Mouse (Mus musculus): Measurements from ENCODE around the gene Elk4. TPM values are rescaled to one million over a fixed set of nuclear protein-coding genes. Genes with fewer than 3 reads are reported as not detected.

Gene Elk4
- total RNA-seq, 4 experiments from 2014 or later: 54.1 to 63.5 (median 58.5) TPM

DNA sequence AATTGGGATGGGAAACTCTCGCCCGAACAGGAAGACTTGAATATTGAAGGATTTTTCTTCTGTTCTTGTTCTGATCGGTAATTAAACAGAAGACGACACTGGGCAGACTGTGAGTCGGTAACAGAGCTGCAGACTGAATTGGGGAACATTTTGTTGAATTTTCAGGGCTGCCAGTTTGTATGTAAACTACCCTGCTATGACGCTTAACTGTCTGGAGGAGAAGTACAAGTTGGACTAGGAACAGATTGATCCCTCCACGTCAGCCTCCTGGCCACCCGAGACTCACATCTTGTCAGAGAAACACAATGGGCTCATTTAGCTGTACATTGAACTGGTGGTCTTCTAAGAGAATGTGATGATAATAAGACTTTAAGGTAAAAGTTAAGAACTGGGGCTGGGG, 5.5 kb downstream of the Elk4 start:
- no peak for DNase-seq (ENCODE audit: low spot score in 2 of 2)

DNA sequence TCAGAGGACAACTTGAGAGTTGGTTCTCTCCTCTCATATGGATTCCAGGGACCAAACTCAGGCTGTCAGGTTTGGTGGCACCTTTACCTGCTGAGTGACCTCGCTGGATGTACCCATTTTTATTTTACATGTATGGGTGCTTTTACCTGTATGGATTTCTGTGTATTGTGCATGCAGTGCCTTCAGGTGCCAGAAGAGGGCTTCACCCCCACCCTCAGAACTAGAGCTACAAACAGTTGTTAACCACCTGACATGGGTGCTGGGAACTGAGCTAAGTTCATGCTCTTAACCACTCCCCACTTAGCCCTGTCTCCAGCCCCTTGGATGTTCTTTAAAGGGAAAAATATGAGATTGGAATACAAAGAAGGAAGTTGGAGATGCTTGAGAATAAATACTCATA, 7.4 kb downstream of the Elk4 start:
- DNase-seq (ENCODE audit: low spot score in 2 of 2): no peak

DNA sequence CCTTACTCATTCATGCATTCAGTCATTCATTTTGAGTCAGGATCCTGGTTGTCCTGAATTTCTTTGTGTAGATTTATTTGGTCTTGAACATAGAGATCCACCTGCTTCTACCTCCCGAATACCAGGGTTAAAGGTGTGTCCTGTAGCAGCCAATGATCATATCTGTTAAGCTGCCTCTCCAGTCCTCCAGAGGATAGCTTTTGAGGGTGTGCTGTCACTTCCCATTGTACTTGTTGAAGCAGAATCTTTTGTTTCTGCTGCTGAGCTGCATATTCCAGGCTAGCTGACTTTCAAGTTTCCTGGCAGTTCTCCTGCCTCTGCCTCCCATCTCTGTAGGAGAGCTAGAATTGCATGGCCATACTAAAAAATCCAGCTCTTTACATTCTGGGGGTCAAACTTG, 9.3 kb downstream of the Elk4 start:
- no peak for DNase-seq (ENCODE audit: low spot score in 2 of 2)

DNA sequence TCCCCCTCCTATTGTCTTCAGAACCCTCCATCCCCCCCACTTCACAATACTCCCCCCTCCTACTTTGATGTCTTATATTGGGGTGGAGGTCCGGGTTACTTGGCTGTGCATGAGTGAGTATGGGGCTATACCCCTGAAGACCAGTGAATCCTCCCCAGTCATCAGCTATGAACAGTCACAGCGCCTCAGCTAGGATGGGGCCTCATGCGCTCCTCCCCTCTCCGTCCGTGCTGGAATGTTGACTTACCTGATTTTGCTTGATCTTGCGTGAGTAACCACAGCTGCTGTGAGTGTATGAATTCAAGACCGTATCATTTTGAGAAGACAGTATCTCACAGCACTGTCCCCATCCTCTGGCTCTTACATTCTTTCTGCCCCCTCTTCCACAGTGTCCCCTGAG, 12.5 kb downstream of the Elk4 start:
- no peak for DNase-seq (ENCODE audit: low spot score in 2 of 2)

DNA sequence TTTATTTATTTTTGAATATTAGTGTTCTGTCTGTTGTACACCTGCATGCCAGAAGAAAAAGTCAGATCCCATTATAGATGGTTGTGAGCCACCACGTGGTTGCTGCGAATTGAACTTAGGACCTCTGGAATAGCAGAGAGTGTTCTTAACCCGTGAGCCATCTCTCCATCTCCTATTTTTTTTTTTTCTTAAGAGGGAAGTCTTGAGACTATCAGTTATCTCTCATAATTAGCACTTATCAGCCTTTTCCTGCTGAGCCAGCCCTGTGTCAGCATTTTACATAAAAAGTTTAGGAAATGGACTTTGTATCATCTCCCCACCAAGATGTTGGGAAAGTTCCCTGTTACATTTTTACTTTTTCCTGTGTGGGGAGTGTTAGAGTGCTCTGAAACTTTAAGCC, 14.7 kb downstream of the Elk4 start:
- DNase-seq (ENCODE audit: low spot score in 2 of 2): no peak

DNA sequence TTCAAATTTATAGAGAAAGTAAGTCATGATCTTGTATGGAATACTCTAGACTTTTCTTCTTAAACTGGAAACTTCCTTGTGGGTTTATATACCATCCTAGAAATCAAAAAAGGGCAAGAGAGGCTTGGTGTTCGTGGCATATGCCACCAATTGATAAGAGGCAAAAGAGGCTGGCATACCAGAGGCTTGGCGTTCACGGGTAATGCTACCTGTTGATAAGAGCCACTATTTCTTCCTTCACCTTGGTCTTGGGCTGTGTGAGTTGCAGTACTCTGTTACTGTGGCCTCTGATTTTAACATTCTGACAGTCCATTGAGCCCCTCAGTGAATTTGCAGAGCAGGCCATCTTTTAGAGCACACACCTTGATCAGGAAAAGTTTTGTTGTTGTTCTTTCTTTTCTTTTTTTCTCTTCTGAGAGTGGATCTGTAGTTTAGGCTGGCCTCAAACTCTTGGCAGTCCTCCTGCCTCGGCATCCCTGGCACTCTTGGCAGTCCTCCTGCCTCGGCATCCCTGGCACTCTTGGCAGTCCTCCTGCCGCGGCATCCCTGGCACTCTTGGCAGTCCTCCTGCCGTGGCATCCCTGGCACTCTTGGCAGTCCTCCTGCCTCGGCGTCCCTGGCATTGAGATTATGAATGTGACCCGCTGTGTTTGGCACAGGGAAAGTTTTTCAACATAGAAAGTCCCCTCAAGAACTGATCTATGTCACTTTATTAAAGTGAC, 19.7 kb downstream of the Elk4 start:
- DNase-seq (ENCODE audit: low spot score in 2 of 2): no peak

DNA sequence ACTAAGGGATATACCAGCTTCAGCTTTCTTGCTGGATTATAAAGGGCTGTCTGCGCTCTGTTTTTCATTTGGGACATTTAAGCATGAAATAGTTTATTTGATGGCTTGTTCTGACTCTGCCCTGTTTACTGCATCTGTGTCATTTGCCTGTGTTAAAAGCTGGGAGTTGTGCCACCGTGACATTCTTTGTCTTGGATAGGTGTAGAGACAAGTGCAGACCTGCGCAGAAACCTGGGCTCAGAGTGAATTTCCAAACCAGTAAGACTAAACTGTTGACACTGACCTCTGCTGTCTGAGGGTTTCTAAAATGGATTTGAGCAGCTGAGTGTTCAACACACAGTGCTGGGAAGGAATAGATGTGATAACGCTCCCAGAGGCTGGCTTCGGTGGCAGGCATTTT, 20.6 kb downstream of the Elk4 start:
- no peak for DNase-seq (ENCODE audit: low spot score in 2 of 2)

DNA sequence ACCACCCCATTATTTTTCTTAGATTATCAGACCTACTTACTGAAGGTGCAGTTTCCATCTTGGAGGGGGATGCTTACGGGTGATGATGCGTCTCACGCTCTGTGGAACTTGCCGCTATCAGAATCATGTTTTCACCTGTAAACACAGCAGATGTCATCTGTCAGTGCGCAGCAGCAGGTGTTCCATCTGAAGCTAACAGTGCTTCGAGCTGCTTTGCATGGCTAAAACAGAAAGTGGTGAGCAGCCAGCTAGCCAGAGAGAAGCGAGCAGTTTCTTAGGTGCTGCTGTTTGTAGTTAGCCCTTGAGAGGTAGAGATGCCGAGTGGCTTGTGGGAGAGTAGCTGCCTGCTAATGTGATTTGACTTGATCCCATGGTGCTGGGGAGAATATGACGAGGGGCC, 21.0 kb downstream of the Elk4 start:
- DNase-seq (ENCODE audit: low spot score in 2 of 2): no peak

DNA sequence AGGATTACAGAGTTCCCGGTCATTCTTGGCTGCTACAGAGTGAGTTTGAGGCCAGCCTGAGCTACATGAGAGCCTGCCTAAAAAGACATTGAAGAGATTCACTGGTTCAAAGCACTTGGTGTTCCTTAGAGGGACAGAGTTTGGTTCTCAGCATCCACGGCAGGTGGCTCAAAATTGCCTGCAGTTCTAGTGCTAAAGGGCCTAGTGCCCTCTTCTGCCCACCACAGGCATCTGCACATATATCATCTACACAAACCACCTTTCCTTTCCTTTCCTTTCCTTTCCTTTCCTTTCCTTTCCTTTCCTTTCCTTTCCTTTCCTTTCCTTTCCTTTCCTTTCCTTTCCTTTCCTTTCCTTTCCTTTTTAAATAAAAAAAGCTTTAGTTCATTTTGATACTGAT, 23.2 kb downstream of the Elk4 start:
- no peak for DNase-seq (ENCODE audit: low spot score in 2 of 2)

DNA sequence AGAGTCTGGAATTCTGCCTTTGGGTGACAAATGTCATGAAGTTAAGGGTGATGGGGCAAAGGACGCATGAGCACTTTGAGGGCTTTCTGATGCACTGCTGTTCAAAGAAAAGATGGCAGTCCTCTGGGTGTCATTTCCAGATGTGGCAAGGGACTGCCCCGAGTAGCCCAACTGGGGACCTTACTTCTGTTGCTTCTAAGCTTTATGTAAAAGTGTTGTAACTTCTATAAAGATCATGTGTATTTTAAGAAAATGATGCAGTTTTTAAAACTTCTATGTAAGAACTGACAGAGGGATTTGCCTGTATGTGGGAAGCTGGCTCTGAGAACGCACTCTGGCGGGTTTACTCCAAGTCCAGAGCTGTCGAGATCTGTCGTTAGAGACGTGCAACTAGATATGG, 24.8 kb downstream of the Elk4 start:
- DNase-seq (ENCODE audit: low spot score in 2 of 2): no peak

DNA sequence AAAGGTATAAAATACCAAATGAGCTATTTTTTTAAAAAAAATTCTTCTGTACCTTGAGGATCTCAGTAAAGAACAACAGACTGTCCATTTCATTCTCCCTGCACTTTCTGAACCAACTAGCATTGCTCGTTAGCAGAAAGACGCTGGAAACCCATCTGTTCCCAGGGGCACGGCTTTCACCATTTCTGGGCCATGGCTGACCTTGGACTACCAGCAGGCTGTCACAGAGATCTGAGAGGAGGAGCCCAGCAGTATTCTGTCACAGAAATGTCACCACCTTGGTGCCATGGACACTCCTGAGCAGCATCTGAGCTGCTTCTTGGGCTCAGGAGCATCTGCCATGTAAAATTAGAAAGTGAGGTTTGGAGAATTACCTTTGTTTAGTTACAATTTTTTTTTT, 30.3 kb downstream of the Elk4 start:
- no peak for DNase-seq (ENCODE audit: low spot score in 2 of 2)

DNA sequence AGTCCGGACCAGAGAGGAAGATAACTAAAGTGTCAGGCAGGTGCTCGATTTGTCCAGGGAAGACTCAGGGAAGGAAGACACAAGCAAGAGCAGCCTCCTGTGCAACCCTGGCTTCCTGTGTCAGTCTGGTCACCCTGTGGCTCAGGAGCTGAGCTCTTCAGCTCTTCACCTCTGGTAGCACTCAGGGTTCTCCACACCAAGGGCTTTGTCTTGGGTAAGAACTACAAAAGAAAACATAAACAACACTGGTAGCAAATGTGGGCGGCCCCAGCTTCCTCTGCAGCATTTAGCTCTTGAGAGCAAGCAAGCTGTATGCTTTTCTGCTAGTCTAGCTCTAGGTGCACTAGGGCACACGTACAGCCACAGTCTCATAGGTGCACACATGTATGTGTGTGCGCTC, 31.3 kb downstream of the Elk4 start:
- DNase-seq (ENCODE audit: low spot score in 2 of 2): no peak

DNA sequence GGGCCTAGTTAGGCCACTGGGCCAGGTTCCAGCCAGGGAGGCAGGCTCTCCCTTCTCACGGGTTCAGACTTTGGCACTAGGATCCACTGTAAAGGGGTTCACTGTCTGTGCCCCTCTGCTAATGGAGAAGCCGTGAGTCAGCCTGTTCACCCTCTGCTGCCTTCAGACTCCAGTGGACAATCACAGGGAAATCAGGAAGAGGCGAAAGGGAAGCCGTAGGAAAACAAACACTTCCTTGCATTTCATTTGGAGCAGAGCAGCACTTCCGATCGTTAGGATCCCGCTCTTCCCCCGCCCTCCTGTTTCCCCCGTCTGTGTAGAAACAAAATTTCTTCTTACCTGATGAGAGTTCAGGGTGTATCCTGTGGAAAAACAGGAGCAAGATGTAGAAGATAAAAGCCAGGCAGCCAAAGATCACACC, 32.8 kb downstream of the Elk4 start:
- DNase-seq (ENCODE audit: low spot score in 2 of 2): no peak

DNA sequence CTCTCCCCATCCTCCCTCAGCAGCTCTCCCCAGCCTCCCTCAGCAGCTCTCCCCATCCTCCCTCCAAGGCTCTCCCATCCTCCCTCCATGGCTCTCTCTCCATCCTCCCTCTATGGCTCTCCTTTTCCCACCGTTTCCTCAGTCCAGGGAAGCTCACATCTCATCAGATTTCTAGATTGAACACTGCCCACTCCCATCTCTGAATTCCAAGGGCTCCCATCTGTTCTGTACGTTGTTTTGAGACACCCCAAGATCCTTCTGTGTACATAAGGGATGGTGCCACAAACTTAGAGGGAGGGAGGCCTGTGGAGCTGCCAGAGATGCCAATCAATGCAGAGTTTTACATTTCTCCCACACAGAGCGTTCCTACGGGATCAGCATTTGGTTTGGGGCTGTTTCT, 36.4 kb downstream of the Elk4 start:
- peak in 1 of 2 experiments; percentile 67 for DNase-seq (ENCODE audit: low spot score in 2 of 2)

DNA sequence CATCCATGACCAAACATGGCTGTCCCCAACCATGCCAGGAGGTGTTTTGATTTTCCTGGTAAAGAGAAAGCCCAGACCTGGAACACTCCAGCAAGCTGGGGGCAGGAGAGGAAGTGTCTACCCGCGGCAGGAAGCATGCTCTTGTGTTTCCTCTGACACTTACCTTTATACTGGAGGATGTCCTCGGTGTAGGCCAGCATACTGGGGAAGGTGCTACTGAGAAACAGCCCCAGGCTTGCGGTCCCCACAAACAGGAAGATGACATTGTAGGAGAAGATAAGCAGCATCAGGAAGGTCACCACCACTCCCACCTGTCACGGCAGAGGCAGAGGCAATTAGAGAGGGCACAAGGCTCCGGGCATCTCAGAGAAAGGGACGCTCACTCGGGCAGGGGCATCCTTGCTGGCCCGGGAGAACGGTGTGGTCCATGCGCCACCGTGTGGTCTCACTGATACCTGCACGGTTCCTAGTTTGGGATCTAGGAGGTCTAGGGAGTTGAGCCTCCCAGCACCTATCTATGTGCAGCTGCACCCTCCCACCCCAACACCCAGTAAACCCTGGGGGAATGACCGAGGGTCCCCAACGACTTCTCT, 38.8 kb downstream of the Elk4 start:
- DNase-seq (ENCODE audit: low spot score in 2 of 2): peak in 1 of 2 experiments; percentile 51

DNA sequence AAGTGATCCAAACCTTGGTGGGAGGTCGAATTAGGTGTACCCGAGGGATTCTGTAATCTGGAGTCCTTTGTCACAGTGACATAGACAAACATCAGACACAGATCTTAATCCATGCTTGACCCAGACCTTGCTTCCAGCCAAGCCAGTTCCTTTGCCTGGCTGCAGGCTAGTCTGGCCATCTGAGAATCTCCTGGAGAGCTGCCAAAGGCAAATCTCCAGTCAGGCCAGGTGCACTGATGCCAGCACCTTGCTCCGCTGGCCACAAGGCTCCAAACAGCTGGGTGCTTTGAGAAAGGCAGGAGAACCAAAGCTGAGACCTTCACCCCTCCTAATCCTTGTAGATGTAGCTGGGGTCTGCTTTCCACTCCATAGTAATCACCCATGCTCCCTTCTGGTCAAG, 44.3 kb downstream of the Elk4 start:
- DNase-seq (ENCODE audit: low spot score in 2 of 2): no peak

DNA sequence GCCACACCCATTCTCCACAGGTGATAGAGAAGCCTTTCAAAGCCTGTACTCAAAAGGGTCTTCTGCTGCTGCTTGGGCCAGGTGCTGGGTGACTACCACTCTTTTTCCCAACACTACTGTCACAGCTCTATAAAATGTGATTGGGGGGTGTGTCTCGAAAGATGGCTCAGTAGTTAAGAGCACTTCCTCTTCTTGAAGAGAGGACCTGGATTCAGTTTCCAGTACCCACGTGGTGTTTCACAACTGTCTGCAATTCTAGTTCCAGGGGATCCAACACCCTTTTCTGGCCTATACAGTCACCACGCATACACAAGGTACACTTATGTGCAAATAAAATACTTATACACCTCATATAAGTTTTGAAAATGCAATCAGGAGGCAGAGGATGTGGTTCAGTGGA, 47.0 kb downstream of the Elk4 start:
- no peak for DNase-seq (ENCODE audit: low spot score in 2 of 2)

DNA sequence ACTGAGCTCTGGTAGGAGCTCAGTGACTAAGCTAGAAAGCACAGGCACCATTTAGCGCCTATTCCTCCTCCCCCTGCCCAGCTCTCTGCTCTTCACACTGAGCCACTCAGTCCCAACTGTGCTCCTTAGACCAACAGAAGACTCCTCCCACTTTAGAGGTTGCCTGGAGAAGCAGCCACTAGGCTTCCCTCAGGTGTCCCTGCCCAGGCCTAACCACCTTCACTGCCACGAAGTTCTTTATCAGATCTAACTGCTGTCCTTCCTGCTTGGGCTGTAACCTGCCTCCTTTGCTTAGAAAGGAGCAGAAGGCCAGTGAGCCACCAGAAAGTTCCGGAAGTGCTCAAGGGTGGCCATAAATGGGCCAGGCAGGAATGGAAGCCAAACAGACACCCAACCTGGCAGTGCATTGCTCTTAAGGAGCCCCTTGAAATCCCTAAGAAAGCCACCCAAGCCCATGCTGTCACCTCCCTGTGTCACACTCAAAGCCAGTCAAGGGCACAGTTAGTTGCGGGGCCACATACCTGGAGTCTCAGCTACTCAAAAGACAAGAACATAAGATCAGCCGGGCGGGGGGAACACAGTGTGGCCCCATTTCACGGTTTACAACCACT, 47.8 kb downstream of the Elk4 start:
- DNase-seq (ENCODE audit: low spot score in 2 of 2): no peak

DNA sequence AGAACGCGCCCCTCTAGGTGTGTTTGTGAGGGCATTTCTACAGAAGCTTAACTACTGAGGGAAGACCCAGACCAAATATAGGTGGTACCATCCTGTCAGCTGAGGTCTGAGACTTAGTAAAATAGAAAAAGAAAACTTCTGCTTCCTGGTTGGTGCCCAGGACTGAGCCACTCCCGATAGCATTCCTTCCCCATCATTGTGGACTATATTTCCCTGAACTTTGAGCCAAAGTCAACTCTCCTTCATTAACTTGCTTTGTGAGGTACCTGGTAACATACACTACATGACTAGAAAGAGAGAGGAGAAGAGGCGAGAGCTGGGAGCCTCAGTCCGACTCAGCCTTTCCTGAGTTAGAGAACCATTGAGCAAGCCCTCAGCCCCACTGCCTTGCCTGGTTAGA, 51.2 kb downstream of the Elk4 start:
- no peak for DNase-seq (ENCODE audit: low spot score in 2 of 2)

DNA sequence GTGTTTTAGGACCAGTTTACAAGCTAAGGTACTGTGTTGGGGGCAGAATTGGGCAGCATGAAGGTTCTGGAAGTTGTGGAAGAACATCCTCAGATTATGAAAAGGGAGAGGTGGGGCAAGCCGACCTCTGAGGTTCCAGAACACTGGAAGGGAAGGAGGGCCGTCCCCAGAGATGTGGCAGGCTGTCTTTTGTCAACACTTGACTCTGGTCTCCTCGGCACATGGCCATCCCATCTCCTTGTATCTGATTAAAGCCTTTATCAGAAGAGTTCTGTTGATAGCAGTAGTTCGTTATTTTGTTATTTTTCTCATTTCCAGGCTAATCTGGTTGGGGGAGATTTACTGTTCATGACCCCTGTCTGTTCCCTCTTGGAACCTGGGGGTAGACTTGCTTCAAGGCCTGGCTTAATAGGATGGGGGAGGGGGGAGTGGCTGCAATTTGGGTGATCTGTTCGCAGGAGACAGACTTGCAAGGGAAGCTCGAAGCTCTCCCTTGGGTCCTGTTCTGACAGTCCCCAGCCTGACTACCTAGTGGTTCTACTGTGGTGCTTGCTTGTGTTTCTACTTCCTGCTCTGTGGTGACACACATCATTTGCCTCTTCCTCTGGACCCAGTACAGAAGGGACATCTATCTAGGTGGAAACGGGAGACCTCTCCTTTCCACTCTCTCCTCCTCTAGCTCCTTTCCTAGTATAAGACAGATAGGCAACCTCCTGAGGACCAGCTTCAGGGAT, 52.8 kb downstream of the Elk4 start:
- no peak for DNase-seq (ENCODE audit: low spot score in 2 of 2)

DNA sequence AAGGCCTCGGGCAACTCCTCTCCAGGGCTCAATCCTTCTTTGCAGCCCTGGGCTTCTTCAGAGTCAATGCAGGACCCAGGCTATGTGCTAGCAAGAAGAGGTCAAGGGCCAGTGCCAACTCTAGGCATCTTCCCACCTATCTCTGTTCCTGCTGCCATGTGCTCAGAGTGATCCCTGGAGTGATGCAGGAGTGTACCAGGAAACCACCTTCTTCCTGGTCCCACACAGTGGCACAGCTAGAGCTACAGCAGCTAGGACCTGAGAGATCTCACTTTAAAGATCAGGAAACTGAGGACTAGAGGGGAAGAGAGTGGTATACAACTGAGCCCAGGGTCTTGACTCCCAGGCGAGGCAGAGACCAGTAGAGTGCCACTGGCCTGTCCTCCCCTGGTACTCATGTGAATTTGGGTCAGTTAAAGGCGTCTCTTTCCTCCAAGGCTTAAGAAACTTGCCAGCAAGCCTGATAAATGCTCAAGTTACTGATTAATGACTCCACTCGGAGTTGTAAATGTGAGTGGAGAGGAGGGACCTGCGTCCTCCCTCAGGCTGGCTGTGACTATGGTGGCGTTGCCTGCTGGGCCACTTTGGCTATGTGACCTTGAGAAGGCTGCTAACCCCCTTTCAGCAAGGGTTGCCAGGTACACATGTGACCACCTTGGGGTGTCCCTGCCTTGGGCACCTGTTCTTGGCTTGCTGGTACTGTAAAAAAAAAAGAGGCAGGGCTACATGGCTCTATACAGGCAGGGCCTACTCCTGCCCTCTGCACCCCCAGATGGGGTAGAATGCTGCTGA, 54.5 kb downstream of the Elk4 start:
- DNase-seq (ENCODE audit: low spot score in 2 of 2): no peak

DNA sequence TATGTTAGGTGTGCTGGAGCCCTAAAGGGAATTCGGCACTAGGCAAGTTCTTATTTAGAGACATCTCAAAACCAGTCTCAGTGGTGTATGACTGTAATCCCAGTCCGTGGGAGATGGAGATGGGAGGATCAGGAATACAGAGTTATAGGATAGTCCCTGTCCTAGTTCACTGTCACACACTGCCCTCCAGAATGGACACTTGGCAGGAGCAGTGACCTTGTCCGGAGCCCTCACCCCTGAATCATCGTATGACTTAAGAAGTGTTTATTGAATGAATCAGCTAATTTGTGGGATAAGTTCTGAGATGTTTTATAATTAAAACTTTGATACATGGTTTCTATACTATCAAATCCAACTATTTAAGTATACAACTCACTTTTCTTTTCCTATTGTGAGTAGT, 55.7 kb downstream of the Elk4 start:
- DNase-seq (ENCODE audit: low spot score in 2 of 2): no peak

Measured in left cerebral cortex, adult 8-10 months (tissue).